Mouse (Mus musculus): ENCODE measurements around the gene Casd1.

Gene Casd1

DNA sequence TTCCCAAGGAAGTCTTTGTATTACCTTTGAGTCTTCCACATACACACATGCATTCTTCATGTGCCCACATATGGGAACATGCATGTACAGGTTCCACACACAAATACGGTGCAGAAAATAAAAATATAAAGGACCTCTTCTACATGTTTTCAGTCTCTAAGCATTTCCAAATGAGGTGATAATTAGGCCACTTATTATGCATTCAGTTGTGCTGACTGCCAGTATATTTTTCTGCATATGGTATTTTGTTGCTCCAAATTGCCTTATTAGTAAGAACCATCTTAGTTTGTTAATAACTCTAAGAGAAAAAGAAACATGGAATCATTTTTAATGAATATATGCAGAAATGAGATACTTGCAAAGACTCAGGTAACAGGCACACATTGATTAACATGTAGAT lies 79.3 kb downstream of the Casd1 start:
- ChIA-PET CTCF (no interaction called here), POLR2A (no interaction called here)

GRCm38 (mm10) chr6:4680576-4680975 lies 79.9 kb downstream of the Casd1 start:
- ChIA-PET POLR2A (no interaction called here), CTCF (no interaction called here)

GRCm38 (mm10) chr6:4684706-4685340 lies 84.2 kb downstream of the Casd1 start:
- ChIA-PET POLR2A (interaction anchor here (0.5 to 1.8 kb wide), 19 partner anchors 9 to 740 kb away, joined by 3 to 8 read pairs (median 3); no protein-coding TSS in a partner anchor), CTCF (interaction anchor here in 1 of 4 experiments (0.6 kb wide), 1 partner anchor 327 kb away, joined by 3 read pairs; no protein-coding TSS in a partner anchor)

- POLR2A ChIA-PET = interaction anchor here in 1 of 4 experiments (1.2 kb wide), 1 partner anchor 12 kb away, joined by 6 read pairs; no protein-coding TSS in a partner anchor
- CTCF ChIA-PET = interaction anchor here in 1 of 4 experiments (0.6 kb wide), 1 partner anchor 144 kb away, joined by 8 read pairs; no protein-coding TSS in a partner anchor
Observed at GRCm38 (mm10) chr6:4690438-4690837, 89.8 kb downstream of the Casd1 start.
